ENCODE assay signal across 15 mouse cellular contexts in genomic region chr17:33959948-33960347, GRCm38 (mm10).
"Had no signal": no experiment of that assay in that cellular context is flagged by ENCODE, and none has a peak within 500 bp of the region (broad histone marks: within the 10 kb centered on the region; RNA-seq: fewer than 3 reads in every experiment).

No protein-coding gene starts in this region.

- H3K9ac ChIP-seq: liver, embryonic 13.5 days; liver, embryonic 15.5 days; liver, postnatal 0 days; lung, embryonic 15.5 days; neural tube, embryonic 12.5 days had no signal

- H3K4me2 ChIP-seq: liver, embryonic 13.5 days; liver, embryonic 15.5 days; lung, embryonic 15.5 days; midbrain, embryonic 11.5 days; neural tube, embryonic 12.5 days had no signal

- H3K9me3 ChIP-seq: liver, embryonic 13.5 days; liver, embryonic 15.5 days; lung, embryonic 15.5 days; megakaryocyte, embryonic 14.5 days; neural tube, embryonic 12.5 days had no signal

- ATAC-seq: liver, postnatal 0 days had no signal

- DNase-seq: liver, embryonic 13.5 days; liver, postnatal 0 days; lung, adult 2 months; lung, postnatal 10 days; lung, postnatal 36 days; midbrain, embryonic 14.5 days; right cerebral cortex, postnatal 14 days; thymus, adult 2 months; thymus, postnatal 36 days had no signal

- H3K4me3 ChIP-seq: liver, embryonic 13.5 days; liver, embryonic 15.5 days; lung, embryonic 15.5 days; megakaryocyte, embryonic 14.5 days; neural tube, embryonic 12.5 days had no signal

- H3K27me3 ChIP-seq: liver, embryonic 13.5 days; liver, embryonic 15.5 days; lung, embryonic 15.5 days; megakaryocyte, embryonic 14.5 days; neural tube, embryonic 12.5 days had no signal

- H3K27ac ChIP-seq: liver, embryonic 13.5 days; liver, embryonic 15.5 days; lung, embryonic 15.5 days; macrophage; neural tube, embryonic 12.5 days had no signal
